Mouse (Mus musculus) hindbrain, embryonic 16.5 days (tissue): ENCODE results near the gene Pde9a. TPM values are rescaled to one million over a fixed set of nuclear protein-coding genes. Genes with fewer than 3 reads are reported as not detected.

Source experiments
- ATAC-seq: fragments of 200-750 bp; cut with Nextera tagmentation; 2 replicates; pipeline ENCODE4 v1.8.0; 2017; ENCODE audit warnings: moderate TSS enrichment, moderate library complexity
- H3K27ac ChIP-seq: fragments of 300-500 bp; sonication (generic); 2 replicates; pipeline ENCODE4 v1.5.1; 2014; ENCODE audit warnings: low read depth, mild to moderate bottlenecking, control low read depth, low read length, moderate library complexity
- H3K27me3 ChIP-seq: fragments of 300-500 bp; sonication (generic); replicated peaks from 2 replicates; pipeline ENCODE4 v1.6.1; 2014; ENCODE audit warnings: low read length; ENCODE audit not compliant: control insufficient read depth, insufficient read depth
- H3K36me3 ChIP-seq: fragments of 300-500 bp; sonication (generic); 2 replicates; pipeline ENCODE4 v1.6.1; 2014; ENCODE audit warnings: mild to moderate bottlenecking, low read length, moderate library complexity, mixed read lengths; ENCODE audit not compliant: control insufficient read depth, insufficient read depth
- H3K4me1 ChIP-seq: fragments of 300-500 bp; sonication (generic); 2 replicates; pipeline ENCODE4 v1.6.1; 2014; ENCODE audit warnings: low read depth, low read length; ENCODE audit not compliant: control insufficient read depth, insufficient read depth
- H3K4me2 ChIP-seq: fragments of 300-500 bp; sonication (generic); 2 replicates; pipeline ENCODE4 v1.6.1; 2014; ENCODE audit warnings: mild to moderate bottlenecking, low read length, control low read depth, moderate library complexity
- H3K4me3 ChIP-seq: fragments of 300-500 bp; sonication (generic); 2 replicates; pipeline ENCODE4 v1.5.1; 2014; ENCODE audit warnings: mild to moderate bottlenecking, low read length, control low read depth, moderate library complexity
- H3K9ac ChIP-seq: fragments of 300-500 bp; sonication (generic); 2 replicates; pipeline ENCODE4 v1.6.1; 2014; ENCODE audit warnings: low read depth, mild to moderate bottlenecking, control low read depth, low read length, moderate library complexity
- H3K9me3 ChIP-seq: fragments of 300-500 bp; sonication (generic); 2 replicates; pipeline ENCODE4 v1.6.1; 2014; ENCODE audit warnings: mild to moderate bottlenecking, low read length, moderate library complexity; ENCODE audit not compliant: control insufficient read depth
- WGBS: fragments of 180-500 bp; shearing (Covaris S2); extraction: QIAGEN DNeasy Blood & Tissue Kit; methylation state at CpG from one replicate; pipeline ENCODE4 v1.1.7; 2014; 5-methylcytosine and 5-hydroxymethylcytosine counted together
- polyA plus RNA-seq: library from polyadenylated mRNA; unstranded; fragments of >200 nt; fragmentation: Nextera tagmentation; extraction: Ambion mirVana; gene quantifications from 2 replicates; pipeline ENCODE4 v1.2.1, GENCODE M21; 2015

The Pde9a gene
- polyA plus RNA-seq, 1 experiment from 2014 or later = 34.4 TPM

DNA sequence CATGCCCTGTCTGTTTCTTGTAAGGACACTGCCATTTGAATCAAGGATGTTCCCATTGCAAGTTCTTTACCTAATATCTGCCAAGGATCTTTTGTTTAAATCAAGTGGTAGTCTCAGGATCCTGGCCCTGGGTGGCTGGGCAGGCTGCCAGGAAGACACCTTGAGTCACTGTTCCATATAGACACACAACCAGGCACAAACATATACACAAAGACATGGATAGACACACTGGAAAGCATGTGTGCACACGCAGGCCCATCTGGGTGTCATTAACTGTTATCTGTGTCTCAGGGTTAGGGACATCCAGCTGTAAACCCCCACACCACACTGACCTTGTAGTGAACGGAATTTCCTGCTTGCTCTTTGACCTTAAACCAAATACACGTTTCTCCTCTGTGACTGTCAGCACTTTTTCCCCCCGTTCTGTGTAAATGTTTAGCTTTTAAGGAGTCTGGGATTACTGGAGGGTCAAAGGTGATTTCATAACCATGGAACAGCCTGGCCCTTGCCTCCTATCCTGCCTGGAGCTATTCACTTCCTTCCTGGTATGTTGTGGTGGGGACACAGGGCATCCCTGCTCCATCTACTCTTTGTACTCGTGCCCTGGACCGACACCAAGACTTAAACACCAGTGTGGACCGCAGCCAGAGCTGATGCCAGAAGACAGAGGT is 59.2 kb downstream of the Pde9a start:
- no peak overlapping the region for H3K9ac ChIP-seq
- no peaks in the 10 kb centered on the region; the same call in 1 of the 2 replicates for H3K4me1 ChIP-seq
- H3K27ac ChIP-seq = no peak overlapping the region
- no peaks in the 10 kb centered on the region for H3K27me3 ChIP-seq
- peaks cover 6% of the 10 kb centered on the region for H3K36me3 ChIP-seq
- ATAC-seq = no peak
- no peak overlapping the region for H3K4me2 ChIP-seq
- WGBS = 71% methylated on average over 7 of the region's 7 CpGs
- H3K4me3 ChIP-seq = no peak overlapping the region
- H3K9me3 ChIP-seq = no peaks in the 10 kb centered on the region

DNA sequence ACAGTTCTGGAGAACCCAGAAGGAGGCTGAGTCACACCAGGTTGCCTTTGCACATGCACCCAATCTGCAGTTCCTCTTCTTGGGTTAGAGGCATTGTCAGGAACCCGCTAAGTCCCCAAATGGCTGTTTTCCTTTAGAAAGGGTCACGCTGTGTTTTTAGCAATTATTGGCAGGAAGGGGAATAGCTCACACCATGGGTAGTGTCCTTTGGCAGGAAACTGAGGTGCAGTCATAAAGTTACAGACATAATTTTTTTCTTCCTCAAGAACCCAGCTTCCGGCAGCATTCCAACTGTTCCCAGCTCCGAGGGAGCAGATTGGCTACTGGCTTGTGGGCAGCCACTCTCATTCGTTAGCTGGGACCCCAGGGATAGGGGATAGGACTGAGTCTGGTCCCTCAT is 61.8 kb downstream of the Pde9a start:
- no peak overlapping the region for H3K9ac ChIP-seq
- H3K27me3 ChIP-seq = no peaks in the 10 kb centered on the region
- peaks cover 6% of the 10 kb centered on the region for H3K36me3 ChIP-seq
- no peak overlapping the region for H3K4me2 ChIP-seq
- H3K27ac ChIP-seq = no peak overlapping the region
- ATAC-seq = no peak
- 78% methylated on average over 5 of the region's 5 CpGs for WGBS
- H3K4me3 ChIP-seq = no peak overlapping the region
- no peaks in the 10 kb centered on the region for H3K9me3 ChIP-seq
- peaks cover 12% of the 10 kb centered on the region for H3K4me1 ChIP-seq

DNA sequence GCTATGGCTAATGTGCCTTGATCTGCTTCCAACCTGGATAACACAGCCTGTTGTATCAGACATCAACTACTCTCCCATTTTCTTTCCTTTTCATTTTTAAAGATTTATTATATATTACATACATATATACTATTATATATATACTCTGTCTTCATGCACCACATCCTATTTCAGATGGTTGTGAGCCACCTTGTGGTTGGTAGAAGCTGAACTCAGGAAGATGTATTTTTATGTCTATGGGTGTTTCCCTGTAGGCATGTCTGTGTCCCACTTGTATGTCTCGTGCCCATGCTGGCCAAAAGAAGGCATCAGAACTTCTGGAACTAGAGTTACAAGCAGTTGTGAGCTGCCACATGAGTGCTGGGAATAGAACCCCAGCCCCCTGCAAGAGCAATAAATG is 62.5 kb downstream of the Pde9a start:
- no peaks in the 10 kb centered on the region for H3K9me3 ChIP-seq
- no peak overlapping the region for H3K27ac ChIP-seq
- H3K27me3 ChIP-seq = no peaks in the 10 kb centered on the region
- peaks cover 6% of the 10 kb centered on the region for H3K36me3 ChIP-seq
- ATAC-seq = no peak
- peaks cover 12% of the 10 kb centered on the region for H3K4me1 ChIP-seq
- no peak overlapping the region for H3K4me2 ChIP-seq
- WGBS = 79% methylated on average over 1 of the region's 1 CpGs
- H3K4me3 ChIP-seq = no peak overlapping the region
- no peak overlapping the region for H3K9ac ChIP-seq

DNA sequence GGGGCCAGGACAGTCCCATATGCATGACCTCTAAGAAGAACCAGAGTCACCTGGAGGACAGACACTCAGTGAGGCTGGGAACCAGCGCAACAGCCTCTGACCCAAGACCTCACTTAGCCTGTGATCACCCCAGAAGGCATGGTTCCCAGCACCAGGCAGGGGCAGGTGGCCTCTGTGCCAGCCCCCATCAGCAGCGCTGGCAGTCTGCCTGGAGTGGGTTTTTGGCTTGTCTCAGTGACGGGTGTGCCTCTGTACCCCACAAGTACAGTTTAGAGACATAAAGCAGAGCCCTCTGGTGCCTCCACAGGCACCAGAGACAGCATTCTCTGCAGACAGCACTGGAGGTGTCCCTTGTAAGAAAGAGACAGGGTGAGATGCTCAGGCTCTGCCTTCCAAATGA is 64.2 kb downstream of the Pde9a start:
- Histone ChIP-seq H3K9me3 (no peaks in the 10 kb centered on the region; the same call in 1 of the 2 replicates), H3K9ac (no peak overlapping the region), H3K4me3 (no peak overlapping the region), H3K27me3 (no peaks in the 10 kb centered on the region), H3K4me2 (no peak overlapping the region), H3K4me1 (peaks cover 12% of the 10 kb centered on the region), H3K27ac (peak overlapping the region; percentile 64), H3K36me3 (peaks cover 9% of the 10 kb centered on the region)
- ATAC-seq = peak; percentile 66
- 40% methylated on average over 3 of the region's 3 CpGs for WGBS

DNA sequence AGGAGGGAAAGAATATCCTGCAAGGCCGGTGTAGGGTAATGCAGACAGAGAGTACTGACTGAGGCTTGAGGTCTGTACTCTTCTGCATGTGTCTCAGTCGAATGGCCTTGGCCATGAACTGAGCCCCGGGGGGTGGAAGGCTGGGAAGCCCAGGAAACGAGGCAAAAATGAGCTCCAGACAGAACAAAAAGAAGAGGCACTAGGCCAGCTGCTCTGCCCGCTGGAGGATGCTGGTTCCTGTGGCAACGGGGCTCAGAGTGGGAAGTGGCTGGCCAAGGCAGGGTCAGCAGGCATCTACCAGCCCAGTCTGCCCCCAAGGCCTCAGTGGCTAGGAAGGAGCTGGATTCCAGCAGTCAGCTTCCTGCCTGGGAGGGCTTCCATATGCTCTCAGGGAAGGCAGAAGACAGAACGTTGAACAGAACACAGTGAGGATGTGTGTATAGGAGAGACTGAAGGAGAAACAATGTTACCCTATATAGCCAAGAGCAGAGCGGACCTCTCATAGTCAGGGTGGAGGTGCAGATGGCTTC is 65.2 kb downstream of the Pde9a start:
- H3K4me1 ChIP-seq = peaks cover 12% of the 10 kb centered on the region
- H3K9ac ChIP-seq = 0 out of 2 replicates have a peak overlapping the region, but pooled peaks have one; percentile 2
- H3K27ac ChIP-seq = peak overlapping the region; percentile 64
- peak; percentile 89 for ATAC-seq
- H3K36me3 ChIP-seq = peaks cover 9% of the 10 kb centered on the region
- WGBS = 19% methylated on average over 8 of the region's 8 CpGs
- H3K27me3 ChIP-seq = no peaks in the 10 kb centered on the region
- no peaks in the 10 kb centered on the region; the same call in 1 of the 2 replicates for H3K9me3 ChIP-seq
- no peak overlapping the region for H3K4me3 ChIP-seq
- no peak overlapping the region for H3K4me2 ChIP-seq

- WGBS = 79% methylated on average over 2 of the region's 2 CpGs
- no peak overlapping the region for H3K4me2 ChIP-seq
- no peak overlapping the region for H3K27ac ChIP-seq
- H3K9me3 ChIP-seq = no peaks in the 10 kb centered on the region; the same call in 1 of the 2 replicates
- H3K4me1 ChIP-seq = peaks cover 18% of the 10 kb centered on the region
- ATAC-seq = no peak
- H3K27me3 ChIP-seq = no peaks in the 10 kb centered on the region
- no peak overlapping the region for H3K4me3 ChIP-seq
- H3K9ac ChIP-seq = no peak overlapping the region
- H3K36me3 ChIP-seq = peaks cover 8% of the 10 kb centered on the region
Measured at GRCm38 (mm10) chr17:31452816-31453215, 66.8 kb downstream of the Pde9a start.

- H3K27me3 ChIP-seq = no peaks in the 10 kb centered on the region
- H3K9me3 ChIP-seq = no peaks in the 10 kb centered on the region; the same call in 1 of the 2 replicates
- no peak for ATAC-seq
- peaks cover 8% of the 10 kb centered on the region for H3K36me3 ChIP-seq
- peaks cover 18% of the 10 kb centered on the region for H3K4me1 ChIP-seq
- WGBS = 83% methylated on average over 3 of the region's 3 CpGs
- H3K4me3 ChIP-seq = no peak overlapping the region
- H3K4me2 ChIP-seq = no peak overlapping the region
- H3K27ac ChIP-seq = no peak overlapping the region
- no peak overlapping the region for H3K9ac ChIP-seq
Measured at GRCm38 (mm10) chr17:31453476-31453875, 67.5 kb downstream of the Pde9a start.

DNA sequence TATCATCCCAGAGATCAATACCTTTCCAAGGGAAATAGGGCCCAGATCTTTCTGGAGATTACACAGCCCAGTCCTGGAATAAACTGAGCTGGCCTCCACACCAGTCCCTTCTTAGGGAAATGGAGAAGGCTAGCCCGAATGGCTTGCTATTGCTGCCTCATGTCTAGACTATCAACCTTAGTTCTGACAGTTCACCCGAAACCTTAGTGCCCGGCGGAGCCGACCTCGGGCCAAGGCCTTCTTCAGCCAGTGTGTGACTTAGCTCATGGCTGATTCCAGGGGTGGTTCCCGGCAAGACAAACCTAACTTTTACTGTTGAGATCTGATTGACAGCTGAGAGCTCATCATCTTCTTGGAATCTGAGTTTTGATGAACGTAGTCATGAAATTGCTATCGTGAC is 68.0 kb downstream of the Pde9a start:
- Histone ChIP-seq H3K9me3 (no peaks in the 10 kb centered on the region; the same call in 1 of the 2 replicates), H3K4me1 (peaks cover 18% of the 10 kb centered on the region), H3K9ac (no peak overlapping the region), H3K27me3 (no peaks in the 10 kb centered on the region), H3K27ac (no peak overlapping the region), H3K4me2 (no peak overlapping the region), H3K36me3 (peaks cover 8% of the 10 kb centered on the region), H3K4me3 (no peak overlapping the region)
- no peak for ATAC-seq
- WGBS = 92% methylated on average over 9 of the region's 9 CpGs

- ATAC-seq = peak; percentile 53; the same call in 1 of the 2 replicates
- H3K27ac ChIP-seq = peak overlapping the region; percentile 44; the same call in 1 of the 2 replicates
- no peaks in the 10 kb centered on the region for H3K27me3 ChIP-seq
Measured at GRCm38 (mm10) chr17:31456723-31457567, 70.9 kb downstream of the Pde9a start.

More at GRCm38 (mm10) chr17:31456723-31457567, 70.9 kb downstream of the Pde9a start:
- no peak overlapping the region for H3K9ac ChIP-seq
- H3K4me1 ChIP-seq = peaks cover 5% of the 10 kb centered on the region; the same call in 1 of the 2 replicates
- no peaks in the 10 kb centered on the region; the same call in 1 of the 2 replicates for H3K9me3 ChIP-seq
- H3K36me3 ChIP-seq = peaks cover 8% of the 10 kb centered on the region
- WGBS = 68% methylated on average over 18 of the region's 18 CpGs
- no peak overlapping the region for H3K4me3 ChIP-seq
- no peak overlapping the region for H3K4me2 ChIP-seq
